Mouse (Mus musculus): ENCODE measurements around the gene Cenpk.
"Not testable (repeated sequence)": the region's sequence is repeated elsewhere in the genome, so short reads cannot be mapped to it uniquely, and the experiment has no call there.

The Cenpk gene

GRCm38 (mm10) chr13:104228384-104229066, at the start of gene Cenpk, which contains the start of gene Ppwd1:
TSS of gene Cenpk (plus strand) at chr13:104228611.
TSS of gene Ppwd1 (minus strand) at chr13:104228843.
- peak; percentile 98 for DNase-seq (ENCODE audit: low read depth)

GRCm38 (mm10) chr13:104178650-104179121, 49.7 kb upstream of the Cenpk start, which contains the start of gene Trim23:
TSS of gene Trim23 (plus strand) at chr13:104178797.
- peak; percentile 99 for DNase-seq (ENCODE audit: low read depth)

- DNase-seq (ENCODE audit: low read depth): no peak
Observed at GRCm38 (mm10) chr13:104179176-104179888, 49.1 kb upstream of the Cenpk start.

DNA sequence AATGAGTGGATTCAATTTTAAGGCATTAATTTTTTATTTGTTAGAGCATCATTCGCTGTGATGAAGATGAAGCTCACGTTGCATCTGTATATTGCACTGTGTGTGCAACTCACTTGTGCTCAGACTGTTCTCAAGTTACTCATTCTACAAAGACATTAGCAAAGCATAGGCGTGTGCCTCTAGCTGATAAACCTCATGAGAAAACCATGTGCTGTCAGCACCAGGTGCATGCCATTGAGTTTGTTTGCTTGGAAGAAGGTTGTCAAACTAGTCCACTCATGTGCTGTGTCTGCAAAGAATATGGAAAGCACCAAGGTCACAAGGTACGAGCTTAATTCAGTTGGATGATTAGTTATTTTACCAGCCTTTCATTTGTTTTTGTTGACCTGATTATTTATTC, 41.1 kb upstream of the Cenpk start:
- DNase-seq (ENCODE audit: low read depth): no peak

DNA sequence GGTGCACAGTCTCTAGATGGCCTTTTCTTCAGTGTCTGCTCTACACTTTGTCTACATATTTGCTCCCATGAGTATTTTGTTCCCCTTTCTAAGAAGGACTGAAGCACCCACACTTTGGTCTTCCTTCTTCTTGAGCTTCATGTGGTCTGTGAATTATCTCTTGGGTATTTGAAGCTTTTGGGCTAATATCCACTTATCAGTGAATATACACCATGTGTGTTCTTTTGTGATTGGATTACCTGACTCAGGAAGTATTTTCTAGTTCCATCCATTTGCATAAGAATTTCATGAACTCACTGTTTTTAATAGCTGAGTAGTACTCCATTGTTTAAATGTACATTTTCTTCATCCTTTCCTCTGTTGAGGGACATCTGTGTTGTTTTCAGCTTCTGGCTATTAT, 32.5 kb upstream of the Cenpk start:
- not testable (repeated sequence) for DNase-seq (ENCODE audit: low read depth)

- DNase-seq (ENCODE audit: low read depth): peak; percentile 50
Observed at GRCm38 (mm10) chr13:104204313-104204712, 24.1 kb upstream of the Cenpk start.

DNA sequence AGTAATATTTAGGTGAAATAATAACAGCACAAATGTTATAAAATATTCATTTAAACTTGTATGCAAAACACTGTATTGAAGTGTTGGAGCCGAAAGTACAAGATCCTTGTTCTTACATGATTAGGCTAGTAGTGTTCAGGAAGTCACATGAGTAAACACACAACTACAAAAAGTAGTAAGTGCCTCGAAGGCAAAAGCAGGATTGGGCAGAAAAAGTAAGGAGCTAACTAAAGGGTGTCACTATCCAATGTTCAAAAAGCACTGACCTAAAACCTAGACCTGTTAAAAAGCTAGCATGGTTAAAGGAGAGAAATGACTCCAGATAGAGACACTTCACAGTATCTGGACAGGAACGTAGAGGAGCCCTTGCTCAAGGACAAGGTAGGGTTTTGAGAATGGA, 933 bp upstream of the Cenpk start:
- DNase-seq (ENCODE audit: low read depth): peak; percentile 49

DNA sequence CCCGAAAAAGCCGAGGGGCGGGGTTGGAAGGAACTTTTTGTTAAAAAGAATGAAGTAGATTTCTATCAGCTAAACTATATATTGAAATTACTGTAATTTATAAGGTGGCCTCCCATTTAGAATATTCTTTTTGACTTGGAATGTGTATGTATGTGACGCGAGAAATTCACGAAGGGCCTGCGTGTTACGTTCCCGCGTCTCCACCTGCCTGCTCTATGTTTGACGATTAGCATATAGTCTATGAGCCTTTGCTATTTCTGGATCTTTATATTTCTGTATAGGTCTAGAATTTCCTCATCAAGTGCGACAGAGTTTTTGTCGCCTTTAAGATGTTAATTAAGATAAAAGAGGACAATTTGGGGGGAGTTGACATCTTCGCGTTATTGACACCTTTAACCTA, 770 bp downstream of the Cenpk start:
- DNase-seq (ENCODE audit: low read depth): no peak

GRCm38 (mm10) chr13:104258997-104259396, 30.6 kb downstream of the Cenpk start:
- peak; percentile 44 for DNase-seq (ENCODE audit: low read depth)

DNA sequence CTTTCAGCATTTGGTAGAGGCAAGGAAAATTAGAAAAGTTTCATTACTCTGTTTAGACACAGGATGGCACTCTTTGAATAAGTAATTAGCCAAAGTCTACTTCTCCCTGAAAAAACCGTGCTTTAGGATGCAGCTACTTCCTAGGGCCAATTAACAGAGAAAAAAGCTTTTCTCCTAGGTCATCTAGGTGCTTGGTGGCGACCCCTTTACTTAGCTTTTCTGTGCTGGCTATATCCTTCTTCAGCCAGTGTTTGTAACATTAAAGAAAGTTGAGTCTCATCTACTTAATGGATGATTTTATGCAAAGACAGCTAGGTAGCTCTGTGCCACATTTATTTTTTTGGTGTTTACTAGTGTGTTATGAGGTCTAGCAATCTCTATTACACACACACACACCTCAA, 56.6 kb downstream of the Cenpk start:
- DNase-seq (ENCODE audit: low read depth): peak; percentile 88

DNA sequence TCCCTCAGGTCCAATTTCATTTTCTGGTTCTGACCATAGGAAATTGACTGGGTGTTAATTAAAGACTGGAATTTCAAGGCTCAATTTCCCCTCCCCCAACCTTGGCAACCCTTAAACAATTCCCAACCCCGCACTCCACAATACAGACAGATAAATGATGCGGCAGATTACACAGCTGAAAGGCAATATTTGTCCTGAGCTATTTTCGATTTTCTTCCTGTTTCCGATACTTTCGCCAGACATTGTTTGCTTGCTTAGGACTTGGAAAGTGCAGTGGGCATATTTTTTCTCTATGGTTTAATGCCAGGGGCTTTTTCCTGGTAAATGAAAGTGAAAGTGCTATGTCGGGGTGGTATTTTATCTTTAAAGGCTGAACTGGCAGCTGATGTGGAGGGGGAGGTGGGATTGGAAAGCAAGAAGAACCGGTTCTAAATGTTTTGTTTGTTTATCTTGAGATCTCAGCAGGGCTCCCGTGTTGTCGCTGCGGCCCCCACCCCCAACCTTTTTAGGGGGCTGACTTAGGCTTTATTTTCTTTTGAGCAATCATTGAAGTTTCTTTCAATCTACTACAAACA, 57.4 kb downstream of the Cenpk start:
- peak; percentile 58 for DNase-seq (ENCODE audit: low read depth)

GRCm38 (mm10) chr13:104286336-104286735, 57.9 kb downstream of the Cenpk start:
- peak; percentile 54 for DNase-seq (ENCODE audit: low read depth)

DNA sequence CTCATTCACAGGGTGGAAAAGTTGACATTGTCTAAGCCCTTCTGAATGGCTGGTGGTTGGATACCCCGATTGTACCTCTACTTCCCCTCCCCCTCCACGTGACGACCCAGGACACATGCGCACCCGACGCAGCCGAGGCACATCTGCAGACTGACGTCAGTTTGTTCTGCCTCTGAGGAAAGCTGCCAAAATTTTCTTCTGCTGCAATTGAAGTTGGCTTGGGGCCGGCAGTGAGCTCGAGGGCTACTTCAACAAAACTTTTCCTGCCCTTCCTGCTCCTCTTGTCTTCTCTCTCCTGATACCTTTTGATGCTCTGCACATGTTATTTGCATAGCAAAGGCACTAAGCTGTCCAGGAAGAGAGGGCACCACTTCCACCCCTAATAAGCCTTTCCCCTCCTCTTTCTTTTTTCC, 58.5 kb downstream of the Cenpk start:
- DNase-seq (ENCODE audit: low read depth): peak; percentile 97

GRCm38 (mm10) chr13:104287366-104288225, 59.2 kb downstream of the Cenpk start, which contains the start of gene Adamts6:
TSS of gene Adamts6 (plus strand) at chr13:104287835.
- peak; percentile 74 for DNase-seq (ENCODE audit: low read depth)

GRCm38 (mm10) chr13:104288226-104288859, 59.9 kb downstream of the Cenpk start:
- DNase-seq (ENCODE audit: low read depth): peak; percentile 75

DNA sequence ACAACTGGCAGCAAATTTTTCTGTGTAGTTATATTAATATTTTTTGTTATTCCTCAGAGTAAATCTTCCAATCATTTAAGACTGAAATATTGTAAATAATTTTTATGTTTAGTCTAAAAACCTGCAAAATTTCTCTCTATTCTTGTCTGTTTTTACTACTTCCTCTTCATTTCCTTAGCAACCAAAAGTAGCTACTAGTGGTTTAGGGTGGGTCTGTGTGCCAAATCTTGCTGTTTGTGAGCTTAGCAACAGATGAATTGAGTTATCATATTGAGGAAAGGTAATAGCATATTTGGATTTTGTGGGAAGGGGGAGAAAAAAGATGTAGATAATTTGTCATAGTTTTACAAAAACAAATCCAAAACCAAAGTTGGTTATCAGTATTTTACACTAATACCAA, 60.8 kb downstream of the Cenpk start:
- peak; percentile 58 for DNase-seq (ENCODE audit: low read depth)

DNA sequence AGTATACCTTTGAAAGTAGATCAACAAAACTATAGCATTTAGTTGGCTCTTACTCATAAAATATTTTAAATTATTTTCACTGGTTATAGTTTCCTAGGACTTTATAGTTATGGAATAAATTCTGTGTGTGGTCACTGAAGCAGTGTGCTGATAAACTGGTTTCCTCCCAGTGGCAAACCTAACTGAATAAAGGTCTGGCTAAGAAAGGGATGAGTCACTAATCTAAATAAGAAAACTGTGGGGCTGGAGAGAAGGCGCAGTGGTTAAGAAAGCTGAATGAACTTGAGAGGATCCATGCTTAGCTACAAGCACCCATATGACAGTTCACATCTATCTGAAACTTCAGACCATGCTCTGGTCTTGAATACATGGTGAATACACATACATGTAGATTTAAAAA, 67.1 kb downstream of the Cenpk start:
- peak; percentile 90 for DNase-seq (ENCODE audit: low read depth)
